In genomic region chr10:30787684-30788339, GRCm38 (mm10) we compare ENCODE assay signal across 20 mouse cellular contexts. TPM values are rescaled to one million over a fixed set of nuclear protein-coding genes. Genes with fewer than 3 reads are reported as not detected.
DNase-seq lines count a peak whose midpoint lies in the region; ATAC-seq and TF ChIP-seq lines count a peak whose summit lies in the region.
"Had no signal": no experiment of that assay in that cellular context is flagged by ENCODE, and none has a peak within 500 bp of the region (broad histone marks: within the 10 kb centered on the region; RNA-seq: fewer than 3 reads in every experiment).

No protein-coding gene starts in this region.

- no peaks in the 10 kb centered on the region for H3K36me3 ChIP-seq in liver, postnatal 0 days (replicated peaks; ENCODE audit: insufficient read depth, low read length)
- H3K36me3 ChIP-seq in liver, embryonic 11.5 days (ENCODE audit: control insufficient read depth, insufficient read depth, low read length): peaks cover 2% of the 10 kb centered on the region; the same call in 1 of the 2 replicates
- H3K36me3 ChIP-seq: embryonic facial prominence, embryonic 12.5 days; heart, embryonic 13.5 days; hindbrain, embryonic 15.5 days; intestine, embryonic 15.5 days; midbrain, embryonic 15.5 days; neural tube, embryonic 15.5 days had no signal

- H3K9ac ChIP-seq in liver, postnatal 0 days (replicated peaks): no peak overlapping the region
- no peak overlapping the region for H3K9ac ChIP-seq in liver, embryonic 11.5 days (ENCODE audit: low read depth, low read length)
- H3K9ac ChIP-seq: embryonic facial prominence, embryonic 12.5 days; heart, embryonic 13.5 days; hindbrain, embryonic 15.5 days; intestine, embryonic 15.5 days; midbrain, embryonic 15.5 days; neural tube, embryonic 15.5 days had no signal

- 51% methylated on average over 3 of the region's 3 CpGs for WGBS in liver, postnatal 0 days (ENCODE audit: insufficient replicate concordance)
- whole genome bisulfite sequencing in liver, embryonic 11.5 days: 71% methylated on average over 3 of the region's 3 CpGs

- no peak; the same call in 1 of the 2 replicates for ATAC-seq in liver, postnatal 0 days
- ATAC-seq in liver, embryonic 11.5 days (replicated peaks; ENCODE audit: low FRiP score): peak; percentile 69
- peak; percentile 76 for ATAC-seq in megakaryocyte, adult 5-6 weeks (ENCODE audit: poor library complexity, severe bottlenecking)
- ATAC-seq: intestine, embryonic 15.5 days; midbrain, embryonic 15.5 days had no signal

- TF ChIP-seq EP300 in liver, postnatal 0 days (IDR thresholded peaks at IDR 0.05; ENCODE audit: low read depth): no peak

- no peak for TF ChIP-seq CTCF in liver, postnatal 0 days (IDR thresholded peaks at IDR 0.05; ENCODE audit: low read depth)

- no peaks in the 10 kb centered on the region for H3K27me3 ChIP-seq in liver, postnatal 0 days (ENCODE audit: insufficient read depth, low read length)
- H3K27me3 ChIP-seq in liver, embryonic 11.5 days (replicated peaks; ENCODE audit: control insufficient read depth, insufficient read depth, low read length): no peaks in the 10 kb centered on the region
- H3K27me3 ChIP-seq: embryonic facial prominence, embryonic 12.5 days; heart, embryonic 13.5 days; hindbrain, embryonic 15.5 days; intestine, embryonic 15.5 days; megakaryocyte, embryonic 14.5 days; midbrain, embryonic 15.5 days; neural tube, embryonic 15.5 days had no signal

- H3K9me3 ChIP-seq in liver, postnatal 0 days (ENCODE audit: low read length): no peaks in the 10 kb centered on the region
- H3K9me3 ChIP-seq in liver, embryonic 11.5 days (ENCODE audit: control insufficient read depth, low read length): no peaks in the 10 kb centered on the region
- H3K9me3 ChIP-seq: embryonic facial prominence, embryonic 12.5 days; hindbrain, embryonic 15.5 days; intestine, embryonic 15.5 days; megakaryocyte, embryonic 14.5 days; midbrain, embryonic 15.5 days had no signal

- peak; percentile 25 for DNase-seq in liver
- no peak for DNase-seq in liver, postnatal 0 days
- no peak for DNase-seq in liver, embryonic 11.5 days (ENCODE audit: low spot score)
- no peak for DNase-seq in left cerebral cortex, postnatal 14 days (ENCODE audit: low spot score in 2 of 2)
- no peak for DNase-seq in spleen, postnatal 36 days (ENCODE audit: low spot score in 2 of 2)
- no peak for DNase-seq in lung, postnatal 36 days
- DNase-seq: adrenal gland, adult 2 months; cerebellum, adult 9-10 months; gastrocnemius, adult 2 months; heart, postnatal 36 days; layer of hippocampus, postnatal 36 days; right cerebral cortex, postnatal 25 days had no signal

- H3K27ac ChIP-seq in liver, postnatal 0 days (ENCODE audit: low read depth): no peak overlapping the region; the same call in 1 of the 2 replicates
- no peak overlapping the region for H3K27ac ChIP-seq in liver, embryonic 11.5 days (ENCODE audit: low read depth, low read length)
- H3K27ac ChIP-seq: embryonic facial prominence, embryonic 12.5 days; gastrocnemius, adult 2 months; heart, embryonic 13.5 days; hindbrain, embryonic 15.5 days; intestine, embryonic 15.5 days; midbrain, embryonic 15.5 days; neural tube, embryonic 15.5 days had no signal

- intact Hi-C loops in left cerebral cortex, postnatal 14 days (cut with DNase I): no loop called here

- no peak overlapping the region for H3K4me2 ChIP-seq in liver, postnatal 0 days (ENCODE audit: low read depth, low read length)
- H3K4me2 ChIP-seq in liver, embryonic 11.5 days: no peak overlapping the region
- H3K4me2 ChIP-seq: embryonic facial prominence, embryonic 12.5 days; heart, embryonic 13.5 days; hindbrain, embryonic 15.5 days; intestine, embryonic 15.5 days; midbrain, embryonic 15.5 days; neural tube, embryonic 15.5 days had no signal

- H3K4me3 ChIP-seq in liver, postnatal 0 days (ENCODE audit: low read depth, low read length): no peak overlapping the region
- H3K4me3 ChIP-seq in liver, embryonic 11.5 days (ENCODE audit: low read depth, low read length): no peak overlapping the region
- H3K4me3 ChIP-seq: embryonic facial prominence, embryonic 12.5 days; gastrocnemius, adult 2 months; heart, embryonic 13.5 days; hindbrain, embryonic 15.5 days; intestine, embryonic 15.5 days; megakaryocyte, embryonic 14.5 days; midbrain, embryonic 15.5 days; neural tube, embryonic 15.5 days had no signal

- H3K4me1 ChIP-seq in liver, postnatal 0 days (ENCODE audit: insufficient read depth): peaks cover 8% of the 10 kb centered on the region
- no peaks in the 10 kb centered on the region; the same call in none of the 2 replicates for H3K4me1 ChIP-seq in liver, embryonic 11.5 days (replicated peaks; ENCODE audit: control insufficient read depth, insufficient read depth, low read length)
- H3K4me1 ChIP-seq: embryonic facial prominence, embryonic 12.5 days; hindbrain, embryonic 15.5 days; intestine, embryonic 15.5 days; midbrain, embryonic 15.5 days; neural tube, embryonic 15.5 days had no signal

RNA-seq across cellular contexts. Expression of gene Ncoa7, which starts 15.3 kb away (rescaled TPM):
- polyA plus RNA-seq in liver, postnatal 0 days (2015; fragmentation: Nextera tagmentation; extraction: Ambion mirVana): 6.4 TPM in 2 replicates
- 11.2 and 12.1 TPM in 2 replicates for polyA plus RNA-seq in liver, embryonic 11.5 days (2014; fragmentation: Nextera tagmentation; extraction: Ambion mirVana)
- total RNA-seq in megakaryocyte, adult 5-6 weeks (2015): 31.3 and 36.2 TPM in 2 replicates
- total RNA-seq in megakaryocyte, adult 5-6 weeks (2017): 19.7 and 21.9 TPM in 2 replicates
- total RNA-seq in left cerebral cortex, postnatal 14 days (2021): 100 to 1,000 TPM; 105 to 108 TPM

RNA-seq across cellular contexts. Expression of gene Hey2, which starts 54.8 kb away (rescaled TPM):
- polyA plus RNA-seq in liver, postnatal 0 days (2015; fragmentation: Nextera tagmentation; extraction: Ambion mirVana): 0.12 and 0.20 TPM in 2 replicates
- polyA plus RNA-seq in liver, embryonic 11.5 days (2014; fragmentation: Nextera tagmentation; extraction: Ambion mirVana): 0.77 and 0.93 TPM in 2 replicates
- not detected in 2 replicates for total RNA-seq in megakaryocyte, adult 5-6 weeks (2015)
- not detected in 2 replicates for total RNA-seq in megakaryocyte, adult 5-6 weeks (2017)
- total RNA-seq in left cerebral cortex, postnatal 14 days (2021): 1 to 10 TPM; 5.8 to 6.8 TPM

Comparison
In these comparisons a context has a peak if more than half of its experiments do, and no peak if none do; other contexts are left out.
1. RNA of gene Hey2, which starts 54.8 kb away (total RNA-seq): 5.8 to 6.8 TPM in left cerebral cortex, postnatal 14 days; not detected in megakaryocyte, adult 5-6 weeks; every median in the first group is over 4 times any median in the second.